Mouse (Mus musculus) testis, adult 2 months (tissue): Measurements from ENCODE around the gene Hpse2. TPM values are rescaled to one million over a fixed set of nuclear protein-coding genes. Genes with fewer than 3 reads are reported as not detected.

Experiments
- H3K27ac ChIP-seq: fragments of 200-500 bp; 2 replicates; pipeline ENCODE4 v1.5.1; 2012; ENCODE audit warnings: low read depth, low read length; ENCODE audit not compliant: control insufficient read depth, insufficient read depth
- H3K27me3 ChIP-seq: fragments of 200-500 bp; 2 replicates; pipeline ENCODE4 v1.6.1; 2012; ENCODE audit warnings: mild to moderate bottlenecking, low read length, moderate library complexity; ENCODE audit not compliant: control insufficient read depth, insufficient read depth
- H3K36me3 ChIP-seq: fragments of 200-500 bp; 2 replicates; pipeline ENCODE4 v1.6.1; 2012; ENCODE audit warnings: mild to moderate bottlenecking, low read length; ENCODE audit not compliant: control insufficient read depth, insufficient read depth
- H3K4me1 ChIP-seq: fragments of 200-500 bp; 2 replicates; pipeline ENCODE4 v1.6.1; 2012; ENCODE audit warnings: low read length; ENCODE audit not compliant: control insufficient read depth, insufficient read depth
- H3K4me3 ChIP-seq: fragments of 200-500 bp; 2 replicates; pipeline ENCODE4 v1.5.1; 2012; ENCODE audit warnings: low read depth, mild to moderate bottlenecking, low read length, moderate library complexity, mixed read lengths; ENCODE audit not compliant: control insufficient read depth
- CTCF ChIP-seq: fragments of 200-500 bp; IDR thresholded peaks from 2 replicates; pipeline ENCODE4 v1.5.1; 2012; ENCODE audit warnings: low read depth, mild to moderate bottlenecking, inconsistent platforms, low read length, moderate library complexity; ENCODE audit not compliant: control insufficient read depth, insufficient read depth, insufficient replicate concordance
- POLR2A ChIP-seq: fragments of 200-500 bp; IDR thresholded peaks from 2 replicates; pipeline ENCODE4 v1.6.1; 2012; ENCODE audit warnings: low read depth, mild to moderate bottlenecking, inconsistent platforms, low read length, moderate library complexity; ENCODE audit not compliant: control insufficient read depth
- polyA plus RNA-seq: library from polyadenylated mRNA; depleted of rRNA; stranded (reverse); fragments of >200 nt; gene quantifications from 2 replicates; pipeline ENCODE4 v1.2.3, GENCODE M21; 2012

The Hpse2 gene
- polyA plus RNA-seq, 1 experiment: 1.3 TPM

GRCm38 (mm10) chr19:42777801-42778200 is 610.4 kb downstream of the Hpse2 start:
- no peak overlapping the region for H3K27ac ChIP-seq
- H3K4me3 ChIP-seq: no peak overlapping the region
- no peaks in the 10 kb centered on the region for H3K27me3 ChIP-seq
- H3K4me1 ChIP-seq: peaks cover 9% of the 10 kb centered on the region
- H3K36me3 ChIP-seq: no peaks in the 10 kb centered on the region
- peak; percentile 60; the same call in 1 of the 2 replicates for TF ChIP-seq CTCF
- no peak for TF ChIP-seq POLR2A

DNA sequence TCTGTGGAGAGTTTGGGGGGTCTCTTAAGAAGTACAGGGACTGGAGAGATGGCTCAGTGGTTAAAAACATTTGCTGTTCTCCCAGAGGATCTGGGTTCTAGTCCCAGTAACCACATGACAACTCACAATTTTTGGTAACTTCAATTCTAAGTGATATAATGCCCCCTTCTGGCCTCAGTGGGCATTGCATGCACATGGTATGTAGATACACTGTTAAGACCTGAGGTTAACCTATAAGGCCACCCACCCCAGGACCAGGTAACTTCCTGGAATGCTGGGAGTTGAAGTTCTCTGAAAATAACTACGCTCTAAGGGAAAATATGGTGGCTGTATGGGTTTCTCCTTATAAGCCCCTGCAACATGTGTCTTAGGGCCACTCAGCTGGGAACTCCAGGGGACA is 611.3 kb downstream of the Hpse2 start:
- TF ChIP-seq POLR2A: no peak
- peak; percentile 6; the same call in 1 of the 2 replicates for TF ChIP-seq CTCF
- Histone ChIP-seq H3K4me3 (no peak overlapping the region), H3K27me3 (no peaks in the 10 kb centered on the region), H3K27ac (no peak overlapping the region), H3K36me3 (no peaks in the 10 kb centered on the region), H3K4me1 (peaks cover 9% of the 10 kb centered on the region)

- H3K4me3 ChIP-seq: no peak overlapping the region
- H3K27ac ChIP-seq: no peak overlapping the region
- H3K36me3 ChIP-seq: no peaks in the 10 kb centered on the region
- TF ChIP-seq CTCF (no peak), POLR2A (no peak)
- H3K27me3 ChIP-seq: no peaks in the 10 kb centered on the region
- H3K4me1 ChIP-seq: no peaks in the 10 kb centered on the region
These were observed 617.8 kb downstream of the Hpse2 start for GRCm38 (mm10) chr19:42770141-42770872.

DNA sequence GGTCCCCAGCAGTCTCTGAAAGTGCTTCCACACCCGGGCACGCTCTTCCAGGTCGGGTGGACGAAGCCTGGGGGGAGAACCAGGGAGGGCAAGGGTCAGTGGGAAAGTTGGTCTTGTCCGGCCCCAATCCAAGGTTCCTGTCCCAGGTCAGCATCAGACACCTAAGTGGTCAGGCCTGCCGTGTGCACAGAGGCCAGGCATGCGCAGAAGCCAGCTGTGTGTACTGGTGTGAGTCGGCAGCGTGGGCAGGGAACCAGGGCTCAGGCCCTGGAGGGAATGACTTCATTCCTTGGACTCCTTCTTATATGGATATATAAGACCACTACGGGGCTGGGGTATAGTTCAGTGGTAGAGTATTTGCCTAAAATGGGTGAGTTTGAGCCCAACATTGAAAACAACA is 618.5 kb downstream of the Hpse2 start:
- Histone ChIP-seq H3K27ac (no peak overlapping the region), H3K36me3 (no peaks in the 10 kb centered on the region), H3K27me3 (no peaks in the 10 kb centered on the region), H3K4me1 (no peaks in the 10 kb centered on the region), H3K4me3 (no peak overlapping the region)
- TF ChIP-seq POLR2A (no peak), CTCF (no peak)

- no peak for TF ChIP-seq CTCF
- TF ChIP-seq POLR2A: no peak
- no peaks in the 10 kb centered on the region for H3K27me3 ChIP-seq
- H3K4me1 ChIP-seq: no peaks in the 10 kb centered on the region
- H3K36me3 ChIP-seq: no peaks in the 10 kb centered on the region
- no peak overlapping the region for H3K27ac ChIP-seq
- no peak overlapping the region for H3K4me3 ChIP-seq
These were observed 620.8 kb downstream of the Hpse2 start for GRCm38 (mm10) chr19:42767361-42767760.

DNA sequence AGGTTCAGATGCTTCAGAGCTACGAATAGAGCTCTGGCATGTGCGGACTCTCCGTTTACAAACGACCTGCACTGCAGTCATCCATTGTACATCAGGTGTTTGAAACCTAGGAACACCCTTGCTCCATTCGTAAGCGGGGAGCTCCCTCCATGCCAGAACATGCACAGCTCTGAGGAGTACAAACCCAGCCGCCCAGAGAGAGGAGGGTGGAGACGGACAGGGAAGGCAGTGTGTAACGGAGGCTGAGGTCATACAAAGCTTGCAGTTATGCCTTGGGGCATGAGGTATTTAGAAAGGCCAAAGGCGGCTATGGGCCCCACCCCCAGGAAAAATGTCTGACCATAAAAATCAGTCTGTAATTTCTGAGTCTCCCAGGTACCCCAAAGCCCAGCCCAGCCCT is 623.8 kb downstream of the Hpse2 start:
- TF ChIP-seq CTCF (no peak), POLR2A (no peak)
- no peaks in the 10 kb centered on the region for H3K36me3 ChIP-seq
- H3K27ac ChIP-seq: no peak overlapping the region
- no peaks in the 10 kb centered on the region for H3K4me1 ChIP-seq
- H3K27me3 ChIP-seq: no peaks in the 10 kb centered on the region
- no peak overlapping the region for H3K4me3 ChIP-seq

GRCm38 (mm10) chr19:42756671-42757070 is 631.5 kb downstream of the Hpse2 start:
- Histone ChIP-seq H3K27me3 (no peaks in the 10 kb centered on the region), H3K27ac (no peak overlapping the region), H3K4me1 (peaks cover 4% of the 10 kb centered on the region), H3K4me3 (no peak overlapping the region), H3K36me3 (no peaks in the 10 kb centered on the region)
- TF ChIP-seq POLR2A (no peak), CTCF (no peak)
